Mouse (Mus musculus): Measurements from ENCODE around the gene Nppa.

The Nppa gene

GRCm38 (mm10) chr4:148051046-148051776, 50.7 kb downstream of the Nppa start:
- no peak for DNase-seq (ENCODE audit: low read depth, low spot score)

Measured in c-Kit-negative CD71-positive TER-119-positive erythroid progenitor cells, embryonic 14.5 days (primary cell).